Mouse (Mus musculus) cortical plate, adult 2 months (tissue): ENCODE data around the gene Trak1.

Experiments
- CTCF ChIP-seq: fragments of 200-500 bp; IDR thresholded peaks from 2 replicates; pipeline ENCODE4 v1.5.1; 2011; ENCODE audit warnings: mild to moderate bottlenecking, control low read depth, low read length; ENCODE audit not compliant: insufficient read depth; ENCODE audit errors: extremely low read depth
- POLR2A ChIP-seq: fragments of 200-500 bp; IDR thresholded peaks from 2 replicates; pipeline ENCODE4 v1.6.1; 2011; ENCODE audit warnings: mild to moderate bottlenecking, low read length, control low read depth; ENCODE audit not compliant: insufficient read depth; ENCODE audit errors: extremely low read depth

DNA sequence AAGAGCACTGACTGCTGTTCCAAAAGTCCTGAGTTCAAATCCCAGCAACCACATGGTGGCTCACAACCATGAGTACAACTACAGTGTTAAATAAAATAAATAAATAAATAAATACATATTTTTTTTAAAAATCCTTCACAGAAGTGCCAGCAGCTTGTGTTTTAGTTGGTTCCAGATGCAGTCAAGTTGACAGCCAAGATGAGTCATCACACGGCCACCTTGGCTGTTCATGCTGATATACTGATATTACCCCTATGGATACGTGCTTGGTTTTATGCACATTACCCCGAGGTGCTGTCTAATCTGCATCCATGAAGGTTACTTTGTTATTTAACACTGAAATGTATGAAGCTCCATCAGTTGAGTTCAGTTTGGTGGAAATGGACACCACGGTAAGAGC, 214.6 kb downstream of the Trak1 start:
- TF ChIP-seq CTCF = no peak
- no peak for TF ChIP-seq POLR2A
